Mouse (Mus musculus): ENCODE measurements around the gene Plekha5. TPM values are rescaled to one million over a fixed set of nuclear protein-coding genes. Genes with fewer than 3 reads are reported as not detected.
"Not testable (repeated sequence)": the region's sequence is repeated elsewhere in the genome, so short reads cannot be mapped to it uniquely, and the experiment has no call there.

Gene Plekha5
- total RNA-seq, 2 experiments from 2014 or later = 0.60 TPM; not detected in 1

DNA sequence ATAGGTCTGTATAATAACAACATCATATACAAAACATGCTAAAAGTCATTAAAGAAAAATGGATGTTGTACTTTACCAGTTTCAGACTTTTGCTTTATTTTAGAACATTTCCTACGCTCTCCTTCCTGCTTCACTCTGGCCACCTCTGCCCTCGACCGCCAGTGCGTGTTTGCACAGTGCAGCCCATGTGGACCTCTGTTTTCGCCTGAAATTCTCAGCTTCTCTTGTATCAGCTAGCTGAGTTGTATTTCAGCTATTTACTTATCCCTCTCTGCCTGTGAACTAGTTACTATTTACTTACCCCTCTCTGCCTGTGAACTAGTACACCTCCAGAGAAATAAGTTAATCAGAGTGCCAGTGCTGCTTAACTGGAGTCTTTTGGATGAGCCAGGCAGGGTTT is 62.8 kb downstream of the Plekha5 start:
- no peak for ATAC-seq (replicated peaks; ENCODE audit: low FRiP score, poor library complexity, severe bottlenecking)

DNA sequence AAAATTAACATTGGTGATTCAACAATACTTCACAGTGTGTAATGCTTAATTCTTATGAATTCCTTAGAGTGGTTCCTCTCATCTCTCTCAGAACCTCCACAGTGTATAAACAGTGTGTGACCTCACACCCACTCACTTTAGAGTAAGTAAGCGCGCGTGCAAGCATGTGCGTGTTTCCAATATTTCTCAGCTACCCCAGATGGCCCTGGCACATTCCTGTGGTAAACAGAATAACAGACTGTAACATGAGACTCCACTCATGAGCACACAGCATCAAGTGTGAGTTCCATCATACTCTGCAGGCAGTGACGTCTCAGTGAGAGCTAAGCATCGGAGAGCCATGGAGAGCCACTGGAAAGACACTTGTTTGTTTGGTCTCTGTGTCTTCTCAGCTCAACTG is 63.6 kb downstream of the Plekha5 start:
- ATAC-seq (replicated peaks; ENCODE audit: low FRiP score, poor library complexity, severe bottlenecking) = no peak

DNA sequence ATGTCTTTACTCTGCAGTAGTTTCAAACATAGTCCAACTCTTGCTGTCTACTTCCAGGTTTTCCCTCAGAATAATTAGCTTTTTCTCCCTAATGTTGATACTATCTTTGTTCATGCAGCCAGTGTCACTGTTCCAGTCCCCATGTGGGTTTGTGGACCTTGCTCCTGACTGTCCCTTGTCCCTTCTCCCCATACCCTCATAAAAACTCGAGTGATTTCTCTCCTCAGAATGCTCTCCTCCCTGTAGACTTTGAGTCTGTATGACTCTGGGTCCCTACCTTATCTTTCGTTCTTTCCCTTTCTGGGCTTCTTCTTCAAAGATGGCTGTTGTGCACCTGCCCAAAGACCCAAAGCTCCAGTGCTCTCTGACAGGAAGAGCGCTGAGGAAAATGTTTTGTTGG is 64.8 kb downstream of the Plekha5 start:
- no peak for ATAC-seq (replicated peaks; ENCODE audit: low FRiP score, poor library complexity, severe bottlenecking)

DNA sequence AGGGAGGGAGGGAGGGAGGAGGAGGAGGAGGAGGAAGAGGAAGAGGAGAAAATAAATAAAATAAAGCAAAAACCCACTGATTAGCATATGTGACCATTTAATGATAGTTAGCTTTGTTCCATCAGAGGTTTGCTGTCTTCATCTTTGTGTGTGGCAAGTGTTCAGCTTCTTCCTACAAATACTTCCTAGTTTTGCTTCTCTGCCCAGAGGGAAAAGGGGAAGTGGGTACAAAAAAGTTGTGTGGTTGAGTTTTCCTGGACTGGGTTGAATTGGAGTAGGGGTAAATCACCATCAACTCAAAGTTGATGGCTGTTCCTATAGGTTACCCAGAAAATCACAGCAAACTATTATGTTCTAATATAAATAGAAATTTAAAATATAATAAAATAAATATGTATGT is 65.7 kb downstream of the Plekha5 start:
- ATAC-seq (replicated peaks; ENCODE audit: low FRiP score, poor library complexity, severe bottlenecking) = no peak

DNA sequence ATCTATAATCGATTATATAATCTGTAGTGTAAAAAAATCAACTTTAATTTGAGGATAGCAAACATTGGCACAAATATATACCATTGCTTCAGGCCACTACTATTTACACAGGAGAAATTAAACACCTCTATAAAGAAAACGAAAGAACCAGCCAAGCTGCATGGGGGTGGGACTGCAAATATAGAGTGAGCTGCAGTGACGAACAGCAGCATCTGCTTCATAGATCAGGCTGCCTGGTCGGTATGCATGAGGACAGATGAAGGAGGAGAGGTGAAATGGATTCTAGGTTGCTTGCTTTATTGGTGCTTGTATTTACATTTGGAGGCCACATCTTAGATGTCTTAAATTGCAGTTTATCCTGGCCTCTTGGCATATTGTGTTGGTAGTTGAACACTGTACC is 66.4 kb downstream of the Plekha5 start:
- no peak for ATAC-seq (replicated peaks; ENCODE audit: low FRiP score, poor library complexity, severe bottlenecking)

DNA sequence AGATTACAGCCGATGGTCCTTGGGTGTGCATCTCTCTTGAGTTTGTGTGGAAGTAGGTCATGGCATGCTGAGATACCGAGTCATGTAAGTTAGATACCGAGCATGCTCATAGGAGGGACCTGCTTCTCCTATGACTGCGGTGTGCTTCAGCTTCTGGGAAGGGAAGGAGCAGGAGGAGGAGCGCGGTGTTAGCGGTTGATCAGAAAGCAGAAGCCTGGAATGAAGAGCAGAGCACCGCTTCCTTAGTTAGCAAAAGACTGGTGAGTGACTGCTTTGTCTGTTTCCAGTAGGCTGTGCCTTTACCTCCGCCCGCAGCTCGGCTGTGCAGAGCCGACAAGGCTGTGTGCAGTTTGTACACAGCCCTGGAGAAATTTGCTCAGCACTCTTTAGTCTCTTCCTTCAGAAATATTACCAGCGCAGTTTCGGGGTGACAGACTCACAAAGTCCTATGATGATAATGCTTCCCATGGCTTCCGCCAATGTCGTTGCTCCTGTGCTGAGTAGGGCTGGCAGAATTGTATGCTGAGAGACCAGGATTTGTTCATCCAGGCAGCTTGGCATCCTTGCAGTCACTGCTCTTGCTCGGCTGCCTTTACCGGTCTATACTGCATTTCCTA is 67.2 kb downstream of the Plekha5 start:
- ATAC-seq (replicated peaks; ENCODE audit: low FRiP score, poor library complexity, severe bottlenecking) = no peak

DNA sequence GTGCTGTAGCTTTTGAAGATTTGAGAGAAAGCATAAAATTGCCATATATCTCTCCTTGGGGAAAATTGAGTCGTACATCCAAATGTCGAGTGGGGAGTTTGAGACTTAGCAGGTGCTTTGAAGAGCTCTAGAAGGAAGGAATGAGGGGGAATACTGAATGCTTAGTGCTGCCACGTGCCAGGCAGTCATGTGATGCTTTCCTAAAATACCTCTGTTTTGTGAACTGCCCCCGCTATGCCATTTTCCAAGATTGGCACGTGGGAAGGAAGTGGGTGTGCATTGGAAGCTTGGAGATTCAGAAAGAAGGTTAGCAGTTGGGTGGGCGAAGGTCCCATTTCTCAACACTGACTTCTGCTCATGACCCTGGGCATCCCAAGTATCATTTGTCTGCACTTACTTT is 68.2 kb downstream of the Plekha5 start:
- no peak for ATAC-seq (replicated peaks; ENCODE audit: low FRiP score, poor library complexity, severe bottlenecking)

DNA sequence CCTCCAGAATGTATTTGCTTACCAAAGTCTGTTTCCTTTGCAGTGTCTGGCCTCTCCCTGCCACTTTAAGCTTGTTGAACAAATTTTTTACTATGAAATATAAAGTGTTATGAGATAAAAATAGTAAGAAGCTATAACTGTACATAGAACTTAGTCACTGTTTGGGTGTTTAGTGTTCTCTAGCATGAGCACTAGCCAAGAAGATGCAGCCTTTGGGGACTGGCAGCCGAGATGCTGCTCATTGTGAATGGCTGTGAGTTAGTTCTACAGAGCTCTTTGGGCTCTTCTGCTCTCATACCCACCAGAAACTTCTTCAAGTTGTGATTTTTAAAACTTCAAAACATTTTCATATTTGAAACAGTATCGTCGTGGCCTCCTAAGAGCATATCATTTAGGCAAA is 74.2 kb downstream of the Plekha5 start:
- no peak for ATAC-seq (replicated peaks; ENCODE audit: low FRiP score, poor library complexity, severe bottlenecking)

DNA sequence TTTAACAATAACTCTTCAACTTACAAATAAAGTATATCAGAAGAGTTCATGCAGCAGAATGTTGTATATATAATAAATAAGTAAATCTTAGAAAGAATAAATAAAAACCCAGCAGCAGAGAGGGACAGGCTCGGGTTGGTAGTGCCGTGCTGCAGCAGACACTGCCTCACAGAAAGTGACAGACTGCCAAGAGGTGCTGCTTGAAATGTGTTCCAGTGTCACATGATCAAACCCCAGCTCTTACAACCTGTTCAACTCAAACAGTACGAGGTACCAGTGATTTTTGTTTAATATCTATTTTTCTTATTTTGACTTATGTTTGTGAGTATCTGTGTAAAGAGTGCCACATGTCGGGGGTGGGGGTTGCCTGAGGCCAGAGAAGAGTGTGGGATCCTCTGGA is 75.1 kb downstream of the Plekha5 start:
- no peak for ATAC-seq (replicated peaks; ENCODE audit: low FRiP score, poor library complexity, severe bottlenecking)

DNA sequence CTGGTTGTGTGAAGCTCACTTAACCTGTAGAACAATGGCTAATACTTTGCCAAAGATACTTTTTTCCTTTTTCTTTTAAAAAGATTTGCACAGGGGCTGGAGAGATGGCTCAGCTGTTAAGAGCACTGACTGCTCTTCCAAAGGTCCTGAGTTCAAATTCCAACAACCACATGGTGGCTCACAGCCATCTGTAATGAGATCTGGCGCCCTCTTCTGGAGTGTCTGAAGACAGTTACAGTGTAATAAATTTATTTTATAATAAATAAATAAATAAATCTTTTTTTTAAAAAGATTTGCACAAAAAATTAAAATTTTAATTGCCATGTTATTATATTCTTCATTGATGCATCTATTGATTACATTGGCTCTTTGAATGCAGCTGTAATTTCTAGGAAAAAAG is 77.0 kb downstream of the Plekha5 start:
- ATAC-seq (replicated peaks; ENCODE audit: low FRiP score, poor library complexity, severe bottlenecking) = not testable (repeated sequence)

DNA sequence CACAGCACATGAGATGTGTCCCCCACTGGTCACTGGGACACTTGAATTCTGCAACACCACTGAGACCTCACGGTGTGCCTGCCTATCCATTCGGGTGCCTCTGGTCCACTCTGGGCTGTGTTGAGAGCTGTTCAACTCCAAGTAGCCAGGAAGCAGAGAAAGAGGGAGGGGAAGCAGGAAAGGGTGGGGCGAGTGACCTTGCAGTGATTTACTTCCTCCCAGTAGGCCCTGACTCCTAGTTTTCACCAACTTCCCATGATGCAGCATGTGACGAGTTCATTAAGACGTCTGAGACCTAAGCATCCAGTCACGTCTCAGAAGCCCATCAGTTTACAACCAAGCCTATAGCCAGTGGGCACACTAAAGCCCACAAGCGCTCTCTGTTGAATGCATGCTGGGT is 78.0 kb downstream of the Plekha5 start:
- no peak for ATAC-seq (replicated peaks; ENCODE audit: low FRiP score, poor library complexity, severe bottlenecking)

DNA sequence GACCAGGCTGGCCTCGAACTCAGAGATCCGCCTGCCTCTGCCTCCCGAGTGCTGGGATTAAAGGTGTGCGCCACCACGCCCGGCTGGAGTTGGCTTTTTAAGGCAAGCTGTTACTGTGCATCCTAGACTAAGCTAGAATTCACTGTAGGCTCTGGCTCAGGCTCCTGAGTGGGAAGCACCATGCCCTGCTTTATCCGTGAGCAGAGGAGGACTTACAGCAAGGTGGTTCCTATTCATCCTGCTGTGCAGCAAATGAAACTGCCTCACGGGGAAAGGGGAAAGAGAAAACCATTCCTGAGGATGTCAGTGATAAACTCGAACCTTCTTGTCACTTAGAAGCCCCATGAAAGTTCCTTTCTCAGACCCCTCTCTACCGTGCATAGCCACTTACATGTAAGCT is 80.9 kb downstream of the Plekha5 start:
- no peak for ATAC-seq (replicated peaks; ENCODE audit: low FRiP score, poor library complexity, severe bottlenecking)

DNA sequence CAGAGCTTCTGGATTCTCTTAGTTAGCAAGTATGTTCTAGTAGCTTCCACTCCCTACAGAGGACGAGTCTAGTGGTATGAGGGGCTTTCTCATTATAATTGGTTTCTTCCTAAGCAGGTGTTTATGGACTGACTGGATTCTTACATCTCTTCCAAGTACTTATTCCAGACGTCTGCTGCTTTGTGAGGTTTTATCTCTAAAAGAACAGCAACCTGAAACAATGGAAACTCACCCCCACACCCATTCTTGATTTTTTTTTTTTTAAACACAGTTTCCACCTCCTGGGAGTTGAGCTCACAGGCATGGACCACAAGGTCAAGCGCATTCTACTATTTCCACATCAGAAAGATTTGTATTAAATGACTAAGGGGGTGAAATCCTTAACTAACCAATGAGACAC is 83.8 kb downstream of the Plekha5 start:
- no peak for ATAC-seq (replicated peaks; ENCODE audit: low FRiP score, poor library complexity, severe bottlenecking)

DNA sequence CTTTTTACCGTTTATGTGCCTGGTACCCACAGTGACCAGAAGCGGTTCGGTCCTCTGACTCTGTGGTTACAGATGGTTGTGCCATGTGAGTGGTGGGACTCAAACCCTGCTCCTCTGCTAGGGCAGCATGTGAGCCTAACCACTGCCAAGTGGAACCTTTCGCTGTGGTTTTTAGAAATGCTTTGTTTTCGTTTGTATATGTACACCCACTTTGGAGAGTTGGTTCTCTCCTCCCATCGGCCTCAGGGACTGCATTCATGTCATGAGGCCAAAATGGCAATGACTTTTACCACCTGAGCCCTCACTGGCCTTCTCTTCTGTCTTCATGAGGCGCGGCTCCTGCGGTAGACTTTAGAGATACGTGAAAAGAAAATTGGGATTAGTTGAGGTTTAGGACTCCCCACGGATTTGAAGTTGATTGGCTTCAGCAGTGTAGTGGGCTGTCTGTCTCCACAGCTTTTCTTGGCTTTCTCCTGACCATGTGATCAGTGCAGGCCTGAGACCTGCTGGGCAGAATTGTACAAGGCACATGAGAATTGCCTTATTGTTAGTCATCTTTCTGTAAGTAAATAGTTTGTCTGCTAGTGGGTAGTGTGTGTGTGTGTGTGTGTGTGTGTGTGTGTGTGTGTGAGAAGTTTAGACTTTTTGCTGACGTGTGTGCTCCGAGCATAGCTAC is 84.8 kb downstream of the Plekha5 start:
- ATAC-seq (replicated peaks; ENCODE audit: low FRiP score, poor library complexity, severe bottlenecking) = no peak

DNA sequence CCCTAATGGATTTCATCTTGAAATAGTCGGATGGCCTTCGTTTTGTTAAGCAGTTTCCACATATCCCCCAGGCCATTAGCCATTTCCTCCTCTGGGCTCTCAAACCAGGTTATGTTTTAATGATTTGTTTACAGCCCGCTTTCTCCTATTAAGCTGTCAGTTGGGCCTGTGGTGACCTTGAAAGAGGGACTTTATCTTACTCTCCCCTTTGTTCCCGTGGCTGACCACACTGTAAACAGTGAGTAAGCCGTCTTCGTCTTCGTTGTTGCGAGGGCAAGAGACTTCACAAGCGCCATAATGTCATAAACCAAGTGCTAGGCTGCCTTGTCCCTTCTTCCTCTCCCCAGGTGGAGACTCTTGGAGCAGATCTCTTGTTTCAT is 85.3 kb downstream of the Plekha5 start:
- no peak for ATAC-seq (replicated peaks; ENCODE audit: low FRiP score, poor library complexity, severe bottlenecking)

DNA sequence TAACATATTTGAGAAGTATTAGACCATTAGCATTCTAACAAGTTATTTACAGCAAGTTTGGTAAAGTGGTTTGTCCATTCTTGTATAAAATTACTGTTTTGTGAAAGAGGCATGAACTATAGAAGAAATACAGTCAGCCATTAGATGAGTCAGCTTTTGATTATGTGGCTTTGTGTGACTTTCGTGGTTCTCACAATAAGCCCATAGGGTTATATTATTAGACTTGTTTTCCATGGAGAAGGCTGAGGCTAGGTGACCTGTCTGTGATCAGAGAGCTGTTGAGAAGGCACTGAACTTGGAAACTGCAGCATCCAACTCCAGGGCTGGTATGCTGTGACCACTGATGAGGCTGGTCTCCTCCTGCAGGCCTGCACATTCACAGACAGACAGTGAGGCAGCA is 88.2 kb downstream of the Plekha5 start:
- ATAC-seq (replicated peaks; ENCODE audit: low FRiP score, poor library complexity, severe bottlenecking) = no peak

DNA sequence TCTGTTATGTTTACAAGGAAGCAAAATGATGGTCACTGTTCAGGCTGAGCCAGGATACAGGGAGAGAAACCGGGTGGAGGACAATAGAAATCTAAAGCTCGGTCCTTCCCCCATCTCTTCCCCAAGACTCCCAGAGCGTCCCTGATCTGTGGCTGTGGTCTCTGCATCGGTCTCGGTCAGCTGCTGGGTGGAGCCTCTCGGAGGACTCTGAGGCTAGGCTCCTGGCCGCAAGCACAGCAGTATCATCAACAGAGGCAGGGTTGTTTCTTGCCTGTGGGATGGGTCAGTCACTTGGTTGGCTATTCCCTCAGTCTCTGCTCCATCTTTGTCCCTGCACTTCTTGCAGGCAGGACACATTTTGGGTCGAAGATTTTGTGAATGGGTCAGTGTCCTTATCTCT is 88.6 kb downstream of the Plekha5 start:
- ATAC-seq (replicated peaks; ENCODE audit: low FRiP score, poor library complexity, severe bottlenecking) = no peak

DNA sequence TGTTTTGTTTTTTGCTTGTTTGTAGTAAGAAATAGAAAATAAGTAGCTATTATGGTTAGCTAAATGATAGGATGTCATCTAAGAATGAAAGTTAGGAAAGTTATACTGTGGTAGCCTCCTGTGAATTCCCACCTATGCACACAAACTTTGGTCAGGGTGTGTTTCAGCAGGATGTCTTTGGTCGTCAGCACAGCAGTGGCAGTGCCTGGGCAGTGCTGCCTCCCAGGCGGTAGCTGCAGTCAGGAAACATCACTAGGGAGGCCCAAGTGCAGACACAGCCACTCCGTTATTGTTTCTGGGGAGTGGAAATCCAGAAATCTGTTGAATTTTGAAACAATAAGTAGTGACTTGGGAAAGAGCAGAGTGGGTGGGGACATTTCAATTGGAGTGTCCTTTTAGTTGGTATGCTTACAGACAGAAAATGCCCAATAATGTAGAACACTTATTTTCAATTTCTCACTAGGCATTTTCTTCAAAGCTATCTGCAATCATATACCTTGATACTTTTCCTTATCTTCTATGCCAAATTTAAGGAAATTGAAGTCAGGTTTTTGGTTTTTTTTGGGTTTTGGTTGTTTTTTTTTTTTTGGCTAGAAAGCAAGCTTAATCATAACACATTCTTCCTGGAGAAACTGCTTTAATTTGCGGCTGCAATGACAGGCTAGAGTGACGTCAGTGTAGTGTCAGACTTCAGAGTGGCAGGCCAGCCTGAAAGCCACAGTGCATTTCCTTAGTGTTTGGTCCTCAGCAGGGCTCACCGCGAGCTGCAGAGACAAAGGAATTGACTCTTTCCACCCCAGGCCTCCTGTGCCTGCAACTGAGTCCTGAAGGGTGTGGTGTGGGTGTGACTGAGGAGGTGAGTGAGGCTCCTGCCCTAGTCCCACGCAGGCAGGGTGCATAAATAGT is 90.6 kb downstream of the Plekha5 start:
- no peak for ATAC-seq (replicated peaks; ENCODE audit: low FRiP score, poor library complexity, severe bottlenecking)

DNA sequence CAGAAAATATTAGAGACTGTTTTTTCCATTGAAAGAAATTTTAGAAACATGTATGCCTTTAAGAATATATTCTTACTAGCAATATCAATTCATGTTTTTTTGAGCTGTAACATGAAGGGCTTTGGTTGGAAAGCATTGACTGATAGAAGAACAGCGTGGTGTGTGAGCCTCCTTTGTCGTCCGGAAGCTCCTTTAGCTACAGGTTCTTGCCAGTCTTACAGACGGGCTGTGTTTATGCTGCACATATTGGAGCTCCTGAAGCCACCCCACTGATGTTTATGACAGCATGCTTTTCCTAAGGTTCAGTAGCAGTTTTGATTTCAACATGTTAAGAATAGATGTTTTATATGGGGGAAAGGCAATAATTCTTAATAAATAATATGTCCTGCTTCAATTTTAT is 91.7 kb downstream of the Plekha5 start:
- ATAC-seq (replicated peaks; ENCODE audit: low FRiP score, poor library complexity, severe bottlenecking) = no peak

DNA sequence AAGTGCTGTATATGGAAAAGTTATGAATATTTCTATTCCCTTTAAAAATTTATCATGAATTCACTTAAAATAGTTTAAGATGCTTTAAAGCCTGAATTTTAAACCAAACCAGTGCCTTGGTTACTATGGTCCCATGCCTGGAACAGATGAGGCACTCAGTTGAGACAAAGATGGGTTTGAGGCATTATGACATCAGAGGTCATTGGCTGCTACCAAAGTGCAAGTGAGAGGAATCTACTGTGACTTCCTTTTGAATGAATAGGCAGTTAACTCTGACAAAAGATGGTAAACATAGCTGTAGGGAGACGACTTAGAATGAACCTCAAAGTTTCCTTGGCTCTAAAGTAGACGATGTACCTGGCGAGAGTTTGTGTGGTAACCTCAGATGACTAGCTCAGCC is 92.3 kb downstream of the Plekha5 start:
- ATAC-seq (replicated peaks; ENCODE audit: low FRiP score, poor library complexity, severe bottlenecking) = no peak

DNA sequence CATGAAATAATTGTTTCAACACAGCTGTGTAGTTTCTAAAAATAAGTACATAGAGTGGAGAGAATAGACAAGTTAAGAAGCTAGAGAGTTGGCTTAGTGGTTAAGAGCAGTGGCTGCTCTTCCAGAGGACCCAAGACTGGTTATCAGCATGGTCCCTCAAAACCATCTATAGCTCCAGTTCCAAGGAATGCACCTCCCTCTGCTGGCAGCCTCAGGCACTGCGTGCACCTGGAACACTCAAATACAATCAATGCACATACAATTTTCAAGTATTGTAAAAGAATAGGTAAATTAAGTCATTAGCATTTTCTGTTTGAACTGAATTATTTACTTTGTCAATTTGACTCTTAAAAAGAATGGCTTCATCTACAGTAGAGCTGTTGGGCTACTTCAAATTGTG is 93.3 kb downstream of the Plekha5 start:
- ATAC-seq (replicated peaks; ENCODE audit: low FRiP score, poor library complexity, severe bottlenecking) = peak; percentile 67; the same call in 1 of the 2 replicates

Data from erythroblast, adult 5-6 weeks (primary cell).